Mouse (Mus musculus): ENCODE measurements around the gene Myh9.

Myh9 gene

DNA sequence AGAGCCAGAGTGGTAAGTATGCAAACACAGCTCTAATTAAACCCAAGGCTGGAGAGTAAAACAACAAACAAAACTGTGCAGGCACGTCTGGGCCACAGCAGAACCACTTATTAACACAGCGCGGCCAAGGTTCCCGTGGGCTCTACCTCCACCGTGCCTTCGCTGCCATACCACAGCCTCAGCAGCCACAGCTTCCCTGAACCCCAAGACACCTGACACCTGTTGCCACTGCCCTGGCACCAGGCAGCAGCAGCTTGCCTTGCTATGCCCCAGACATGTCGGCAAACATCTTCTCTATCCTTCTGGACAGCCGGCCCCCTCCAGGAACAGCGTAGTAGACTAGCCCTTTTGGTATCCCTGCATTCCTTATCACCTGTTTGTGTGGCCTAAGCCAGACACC, 37.0 kb downstream of the Myh9 start:
- no peak for DNase-seq

DNA sequence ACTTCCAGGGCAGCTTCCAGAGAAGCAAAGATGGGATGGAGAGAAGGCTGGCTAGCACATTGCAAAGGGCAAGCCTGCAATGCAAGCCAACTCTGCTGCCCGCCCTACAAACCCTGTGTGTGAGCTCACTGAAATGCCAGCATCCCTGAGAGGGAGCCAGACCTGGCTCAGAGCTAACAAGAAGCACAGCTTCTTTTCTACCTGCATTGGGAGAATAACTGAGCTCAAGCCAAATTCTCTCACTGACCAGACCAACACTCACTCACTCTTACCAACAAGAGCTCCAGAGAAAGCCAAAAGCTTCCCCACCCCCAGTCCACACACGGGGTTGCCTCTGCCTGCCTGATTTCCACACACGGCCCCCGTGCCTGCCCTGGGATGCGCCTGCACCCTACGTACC, 37.5 kb downstream of the Myh9 start:
- DNase-seq = no peak

DNA sequence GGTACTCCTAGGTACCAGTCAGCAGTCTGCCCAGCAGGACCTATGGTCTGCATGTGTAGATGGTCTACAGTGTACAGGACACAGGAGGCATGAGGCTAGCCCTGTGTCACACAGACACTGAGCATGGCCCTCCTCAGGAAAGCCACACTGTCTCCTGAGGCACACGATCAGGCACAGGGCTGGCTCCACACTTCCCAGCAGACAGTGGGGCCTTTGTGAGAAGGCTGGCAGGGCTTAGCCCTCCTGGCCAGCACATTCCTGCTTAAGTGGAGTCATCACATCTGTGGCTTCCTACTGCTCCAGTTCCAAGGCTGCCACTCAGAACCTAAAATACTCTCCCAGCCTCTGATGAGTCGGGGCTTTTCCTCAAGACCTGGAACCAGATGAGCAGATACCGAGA, 38.2 kb downstream of the Myh9 start:
- no peak for DNase-seq

DNA sequence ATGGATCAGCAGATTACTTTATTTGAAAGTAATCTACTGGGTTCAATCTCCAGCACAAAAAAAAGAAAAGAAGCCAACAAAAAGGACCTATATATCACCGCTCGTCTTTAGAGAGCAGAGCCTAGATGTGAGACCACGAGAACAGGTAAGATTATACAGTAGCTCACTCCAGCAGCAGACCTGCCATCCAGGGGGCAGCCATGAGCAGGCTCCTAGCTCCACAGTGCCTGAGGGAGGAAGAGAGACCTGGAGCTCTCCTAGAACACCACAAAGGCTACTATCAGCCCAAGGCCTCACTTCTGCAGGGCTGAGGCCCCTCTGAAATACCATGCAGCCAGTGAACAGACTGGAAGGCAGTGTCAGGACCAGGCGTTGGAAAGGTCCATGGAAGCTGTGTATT, 39.0 kb downstream of the Myh9 start:
- no peak for DNase-seq

DNA sequence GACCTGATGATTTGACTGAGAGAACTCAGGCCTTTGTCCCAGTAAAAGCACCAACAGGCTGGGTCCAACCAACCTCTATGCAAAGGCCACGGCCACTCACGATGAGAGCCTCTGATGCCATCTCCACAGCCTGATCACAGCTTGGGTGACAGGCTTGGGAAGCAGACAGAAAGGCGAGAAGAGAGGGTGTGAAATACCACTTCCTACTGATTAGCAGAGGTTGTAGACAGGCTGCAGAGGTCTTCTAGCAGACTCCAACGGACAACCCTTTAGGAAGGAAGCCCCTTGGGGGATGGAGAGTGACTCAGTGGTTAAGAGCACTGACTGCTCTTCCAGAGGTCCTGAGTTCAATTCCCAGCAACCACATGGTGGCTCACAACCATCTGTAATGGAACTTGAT, 40.8 kb downstream of the Myh9 start:
- DNase-seq = no peak

DNA sequence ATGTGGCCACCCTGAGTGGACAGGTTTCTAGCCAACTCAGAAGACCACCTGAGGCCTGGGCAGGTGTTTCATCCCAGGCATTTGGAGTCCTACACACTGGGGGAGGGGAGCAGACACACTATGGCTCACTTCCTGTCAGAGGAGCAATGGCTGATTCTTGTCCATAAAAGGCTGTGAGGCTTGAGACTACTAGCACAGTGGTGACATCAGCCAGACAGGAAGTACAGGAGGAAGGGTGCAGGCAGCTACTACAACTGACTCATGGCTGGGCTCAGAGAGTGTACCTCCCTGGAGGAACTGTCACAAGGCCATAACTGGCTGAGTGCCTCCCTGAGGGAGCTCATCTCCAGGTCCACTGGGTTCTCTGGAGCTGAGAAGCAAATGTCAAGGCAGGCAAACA, 41.5 kb downstream of the Myh9 start:
- no peak for DNase-seq

DNA sequence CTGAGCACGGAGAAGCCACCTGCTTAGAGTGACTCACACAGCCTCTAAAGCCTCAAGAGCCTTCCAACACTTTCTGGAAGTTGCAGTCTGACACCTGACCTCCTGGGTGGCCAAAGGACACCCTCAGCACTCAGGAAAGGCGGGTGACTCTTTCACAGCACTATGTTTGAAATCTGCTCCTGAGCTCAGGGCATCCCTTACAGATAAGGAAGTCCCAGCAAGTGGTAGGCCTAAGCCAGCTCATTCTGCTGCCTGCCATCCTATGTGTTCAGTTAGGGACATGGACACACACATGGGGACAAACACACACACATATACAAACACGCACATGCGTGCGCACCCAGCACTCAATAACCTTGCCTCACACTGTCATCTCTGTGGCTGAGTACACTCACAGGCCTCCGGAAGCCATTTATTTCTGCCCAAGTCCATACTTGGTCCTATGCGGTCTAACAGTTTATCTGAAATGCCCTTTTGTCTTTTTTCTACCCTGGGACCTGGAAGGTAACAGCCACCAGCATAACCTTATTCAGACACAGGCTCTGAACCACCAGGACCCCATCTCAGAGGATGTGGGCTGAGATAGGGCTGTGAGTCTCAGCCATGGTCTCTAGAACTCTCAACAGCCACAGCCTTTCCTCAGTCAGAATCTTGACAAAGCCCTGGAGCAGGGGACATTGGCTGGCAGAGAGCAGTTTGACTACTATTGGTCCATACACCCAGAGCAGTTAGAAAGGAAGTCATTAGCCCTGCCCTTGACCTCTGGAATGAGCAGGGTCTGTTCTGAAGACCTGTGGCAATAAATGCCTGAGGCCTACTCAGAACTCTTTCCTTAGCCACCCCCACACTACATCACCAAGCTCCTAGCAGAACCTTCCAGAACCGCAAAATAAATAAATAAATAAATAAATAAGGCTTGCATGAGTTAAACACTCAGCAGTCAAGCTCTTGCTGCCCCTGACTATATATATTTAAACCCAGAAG, 42.2 kb downstream of the Myh9 start:
- no peak for DNase-seq

DNA sequence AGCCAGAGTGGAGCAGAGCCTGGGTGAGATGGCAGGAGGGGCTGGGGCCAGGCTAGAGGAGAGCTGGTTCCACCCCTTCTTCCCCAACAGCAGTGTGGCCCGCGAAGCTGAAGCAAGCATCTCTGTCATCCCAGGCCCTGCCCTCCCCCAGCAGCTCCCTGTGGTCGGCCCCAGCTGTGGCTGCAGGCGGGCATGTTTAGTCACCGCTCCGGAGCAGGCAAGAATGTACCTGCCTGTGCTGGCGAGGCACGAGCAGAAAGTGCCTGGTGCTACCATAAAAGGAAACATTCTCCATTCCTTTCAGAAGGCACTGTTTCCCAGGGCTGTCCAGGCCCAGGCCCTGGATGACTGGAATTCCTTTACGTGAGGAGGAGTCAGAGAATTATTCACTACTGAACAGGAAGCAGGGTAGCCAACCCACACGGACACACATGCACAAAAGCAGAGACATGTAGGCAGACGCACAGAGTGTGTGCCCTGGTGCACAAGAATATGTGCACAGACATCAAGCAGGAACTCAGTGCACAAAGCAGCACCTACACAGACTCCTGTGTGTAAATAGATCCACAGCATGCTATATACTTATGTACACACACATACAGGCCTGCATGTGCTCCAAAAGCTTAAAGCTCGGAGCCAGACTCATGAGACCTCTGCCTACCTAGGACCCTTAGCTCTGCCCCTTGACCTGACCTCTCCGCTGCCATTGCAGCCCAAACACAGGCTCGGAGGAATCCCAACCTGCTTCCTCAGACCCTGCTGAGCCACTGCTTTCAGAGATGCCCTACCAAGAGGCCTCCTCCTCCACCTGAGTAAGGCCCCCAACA, 43.1 kb downstream of the Myh9 start:
- no peak for DNase-seq

DNA sequence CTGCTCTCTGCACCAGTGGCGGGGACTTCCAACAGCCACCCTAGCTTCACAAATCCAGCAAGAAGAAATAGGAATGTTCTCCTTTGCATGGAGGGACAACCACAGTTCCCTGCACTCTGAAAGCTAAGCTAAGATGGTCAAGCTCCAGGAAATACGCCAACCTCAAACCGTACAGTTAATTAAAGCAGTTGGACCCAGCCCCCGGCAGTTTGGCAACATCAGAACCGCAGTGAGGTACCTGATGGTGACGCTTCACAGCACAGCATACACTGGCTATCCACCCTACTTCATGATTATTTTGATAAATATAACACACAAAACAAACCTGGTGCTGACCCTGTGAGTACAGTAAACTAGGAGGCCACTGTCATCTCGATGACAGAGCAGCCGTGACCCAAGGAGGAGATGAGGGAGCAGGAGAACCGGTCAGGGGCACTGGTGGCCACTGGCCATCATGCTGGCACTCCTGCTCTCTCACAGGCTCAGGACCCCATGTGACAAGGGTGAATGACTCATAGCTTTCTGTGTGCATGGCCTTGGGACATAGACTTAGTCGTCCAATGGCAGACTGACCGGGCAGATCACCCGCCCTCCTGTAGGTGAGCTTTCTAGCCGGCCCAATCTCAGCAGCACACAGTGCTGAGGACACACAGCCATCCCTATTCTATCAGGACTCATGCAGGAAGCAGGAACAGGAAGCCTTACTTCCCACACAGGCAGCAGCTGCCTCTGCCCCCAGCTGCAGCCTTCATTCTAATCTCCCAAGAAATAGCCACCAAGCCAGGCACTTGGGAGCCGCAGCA, 44.2 kb downstream of the Myh9 start:
- no peak for DNase-seq

DNA sequence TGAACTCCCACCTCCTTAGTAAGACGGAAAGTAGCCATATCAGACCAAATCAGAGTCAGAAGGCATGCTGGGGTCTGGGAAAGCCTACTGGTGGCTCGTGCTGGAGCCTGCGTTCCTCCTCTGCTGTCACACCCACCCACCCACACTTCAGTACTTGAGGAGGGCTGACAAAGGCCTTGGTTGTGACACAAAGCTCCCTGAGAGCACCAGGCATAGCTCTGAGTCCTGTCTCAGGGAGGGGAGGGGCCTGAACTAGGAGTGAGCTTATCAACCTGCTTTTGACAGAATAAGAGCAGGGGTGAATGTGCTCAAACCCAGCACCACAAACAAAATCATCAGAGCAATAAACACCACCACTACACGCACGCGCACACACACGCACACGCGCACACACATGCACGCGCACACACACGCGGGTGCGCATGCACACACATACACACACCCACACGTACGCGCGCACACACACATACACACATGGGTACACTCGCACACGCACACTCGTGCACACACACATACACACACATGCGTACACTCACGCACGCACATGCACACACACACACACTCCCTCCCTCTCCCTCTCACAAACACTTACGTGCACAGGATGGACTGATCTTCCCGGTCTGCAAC, 45.5 kb downstream of the Myh9 start:
- DNase-seq = no peak

DNA sequence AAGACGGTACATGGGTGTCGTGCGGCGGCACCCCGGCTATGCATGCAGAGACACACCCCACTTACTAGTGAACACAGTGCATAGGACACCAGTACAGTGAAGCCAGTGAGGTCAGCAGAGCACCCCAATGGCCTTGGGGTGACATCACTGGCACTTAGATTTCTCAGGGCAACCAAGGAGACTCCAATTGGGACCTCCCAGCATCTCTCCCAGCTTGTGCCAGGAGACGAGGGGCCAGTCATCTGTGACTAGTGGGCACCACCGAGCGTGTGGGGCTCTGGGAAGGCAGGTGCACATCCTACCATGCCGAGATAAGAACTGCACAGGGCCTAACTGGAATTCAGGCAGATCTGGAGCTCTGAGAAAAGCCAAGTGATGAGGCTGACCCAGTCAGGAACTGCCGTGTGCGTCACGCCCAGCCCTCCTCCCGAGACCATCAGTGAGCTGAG, 47.0 kb downstream of the Myh9 start:
- no peak for DNase-seq

DNA sequence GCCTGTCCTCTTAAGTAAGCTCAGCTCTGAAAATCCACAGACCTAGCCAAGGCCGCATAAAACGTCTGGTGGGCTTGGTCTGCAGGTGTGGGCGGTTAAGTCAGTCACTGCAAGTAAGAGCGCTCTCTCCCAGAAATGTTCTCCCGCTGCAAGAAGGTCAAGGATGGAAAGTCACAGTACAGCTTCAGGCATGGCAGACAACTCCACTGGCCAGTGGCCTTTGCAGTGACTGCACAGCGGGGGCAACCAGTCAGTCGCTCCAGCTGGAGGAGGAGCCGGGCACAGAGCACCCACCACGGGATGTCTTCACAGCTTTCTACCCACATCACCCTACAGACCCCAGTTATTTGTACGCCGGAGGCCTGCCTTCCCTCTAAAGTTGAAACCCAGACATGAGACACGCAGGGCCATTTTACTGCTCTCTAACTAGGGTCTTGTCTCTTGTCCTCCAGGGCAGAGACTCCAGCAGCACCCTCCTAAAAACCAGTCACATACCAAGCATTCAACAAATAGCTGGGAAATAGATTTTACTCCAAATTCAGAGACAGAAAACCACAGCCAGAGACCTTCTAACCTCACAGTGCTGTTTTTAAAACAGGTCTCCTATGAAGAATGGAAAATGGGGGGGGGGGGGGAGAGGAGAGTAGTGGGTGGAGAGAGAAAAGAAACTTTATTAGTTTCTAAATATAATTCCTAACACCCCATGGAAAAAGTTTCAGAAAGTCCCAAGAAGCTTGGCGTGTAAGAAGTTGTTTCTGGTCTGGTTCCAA, 47.7 kb downstream of the Myh9 start:
- DNase-seq = no peak

DNA sequence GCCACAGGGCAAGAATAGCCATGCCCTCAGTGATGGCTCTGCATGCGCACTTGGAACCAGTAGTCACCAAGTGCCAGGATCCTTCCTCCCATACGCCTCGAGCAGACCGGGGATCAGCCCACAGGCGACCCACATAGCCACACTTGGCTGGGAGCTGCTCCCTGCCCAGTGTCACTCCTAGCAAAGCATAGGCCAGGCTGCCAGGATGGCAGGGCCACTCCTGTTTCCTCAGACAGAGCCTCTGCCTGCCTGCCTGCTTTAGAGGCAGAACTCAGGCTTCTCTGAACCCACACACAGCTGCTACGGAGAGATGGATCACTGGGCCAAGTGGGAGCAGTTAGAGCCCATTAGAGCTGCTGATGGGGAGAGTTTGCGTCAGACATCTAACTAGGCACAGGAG, 48.4 kb downstream of the Myh9 start:
- no peak for DNase-seq

DNA sequence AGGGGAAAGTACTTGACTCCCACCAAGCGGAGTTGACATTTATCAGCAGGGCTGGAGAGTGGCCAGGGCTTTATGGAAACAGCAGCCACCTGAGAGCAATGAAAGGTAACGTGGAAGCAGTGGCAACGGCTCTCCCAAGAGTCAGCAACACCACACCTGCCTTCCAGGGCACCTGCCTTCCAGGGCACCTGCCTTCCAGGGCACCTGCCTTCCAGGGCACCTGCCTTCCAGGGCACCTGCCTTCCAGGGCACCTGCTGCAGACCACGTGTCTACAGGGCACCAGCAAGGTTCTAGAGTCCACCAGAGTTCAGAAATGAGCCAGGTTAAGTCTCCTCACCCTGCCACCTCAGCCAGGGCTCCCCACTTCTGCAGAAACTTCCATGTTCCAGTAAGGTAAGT, 48.9 kb downstream of the Myh9 start:
- DNase-seq = no peak

DNA sequence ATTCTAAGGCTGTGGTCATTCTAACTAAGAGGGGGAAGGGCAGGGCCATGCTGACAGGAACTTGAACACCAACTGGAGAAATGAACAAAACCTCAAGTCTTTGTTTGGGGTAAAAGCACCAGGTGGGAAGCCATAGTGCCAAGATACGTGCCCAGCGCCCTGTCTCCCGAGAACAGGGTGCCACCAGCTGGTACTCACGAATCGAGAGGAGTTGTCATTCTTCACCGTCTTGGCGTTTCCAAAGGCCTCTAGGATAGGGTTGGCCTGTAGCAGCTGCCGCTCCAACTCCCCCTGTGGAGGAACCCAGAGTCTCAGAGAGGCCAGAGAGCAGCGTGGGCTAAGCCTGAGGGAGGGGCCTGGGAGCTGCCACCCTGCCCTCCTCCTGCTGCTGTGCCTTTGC, 49.9 kb downstream of the Myh9 start:
- no peak for DNase-seq

DNA sequence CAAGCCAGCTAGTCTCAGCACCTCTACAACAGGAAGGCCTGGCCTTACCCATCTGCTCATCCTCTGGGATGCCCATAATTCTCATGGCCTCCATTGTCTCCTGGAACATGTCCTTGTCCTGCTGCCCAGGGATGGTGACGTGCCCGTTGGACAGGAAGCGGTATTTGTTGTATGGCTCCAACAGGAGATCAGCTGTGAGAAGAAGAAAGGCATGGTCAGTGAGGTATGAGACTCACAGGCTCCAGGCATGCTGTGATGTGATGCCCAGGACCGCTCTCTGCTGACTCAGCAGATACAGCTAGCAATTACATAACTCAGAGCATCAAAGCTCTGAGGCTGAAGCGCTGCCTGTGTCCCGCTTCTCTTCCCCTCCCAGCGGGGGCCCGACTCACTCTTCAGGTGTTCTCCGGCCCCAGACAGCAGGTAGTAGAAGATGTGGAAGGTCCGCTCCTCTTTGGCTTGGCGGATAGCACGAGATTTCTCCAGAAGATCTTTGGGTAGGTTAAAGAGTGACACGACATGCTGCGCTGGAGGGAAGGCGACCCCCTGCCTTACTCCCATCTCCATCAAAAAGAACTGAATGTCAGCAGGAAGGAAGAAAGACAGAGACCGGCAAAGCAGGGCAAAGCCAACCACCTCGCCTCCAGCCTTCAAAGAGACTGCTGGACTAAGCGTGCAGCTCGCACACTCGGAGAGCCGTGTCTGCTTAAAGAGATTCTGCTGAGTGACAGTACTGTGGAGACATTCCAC, 51.1 kb downstream of the Myh9 start:
- no peak for DNase-seq

DNA sequence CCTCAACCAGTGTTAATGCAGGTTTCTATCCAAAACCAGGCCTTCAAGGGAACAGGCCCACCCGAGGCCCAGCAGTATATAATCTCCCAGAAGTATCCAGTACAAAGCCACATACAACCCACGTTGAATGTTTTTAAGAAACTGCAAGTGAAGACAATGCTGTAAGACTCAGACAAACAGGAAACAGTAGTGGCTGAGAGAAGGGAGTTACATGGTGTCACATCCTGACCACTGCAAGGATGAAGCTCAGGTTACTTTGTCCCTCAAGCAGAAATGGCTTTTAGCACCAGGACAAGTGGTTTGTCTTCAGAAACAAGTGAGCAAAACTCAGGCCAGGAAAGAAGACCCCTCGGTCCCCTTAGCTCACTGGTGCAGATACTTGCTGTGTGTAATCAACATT, 52.8 kb downstream of the Myh9 start:
- no peak for DNase-seq

DNA sequence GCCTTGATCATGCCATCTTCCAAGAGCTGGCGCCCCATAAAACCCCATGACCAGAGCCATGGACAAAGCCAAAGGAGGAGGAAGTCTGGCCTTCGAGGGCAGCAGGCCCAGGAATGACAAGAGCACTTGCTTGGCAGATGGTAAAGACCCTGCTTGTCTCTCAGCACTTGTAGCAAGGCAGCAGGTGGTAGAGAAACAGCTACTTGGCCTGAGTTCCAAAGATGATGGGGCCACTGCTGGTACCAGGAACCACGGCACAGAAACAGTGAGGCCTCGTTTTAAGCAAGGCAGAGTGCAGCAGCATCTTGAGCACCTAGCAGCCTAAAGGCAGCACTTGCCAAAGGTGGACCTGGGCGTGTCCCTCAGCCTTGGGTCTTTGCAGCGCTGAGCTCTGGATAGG, 53.6 kb downstream of the Myh9 start:
- DNase-seq = peak; percentile 64

DNA sequence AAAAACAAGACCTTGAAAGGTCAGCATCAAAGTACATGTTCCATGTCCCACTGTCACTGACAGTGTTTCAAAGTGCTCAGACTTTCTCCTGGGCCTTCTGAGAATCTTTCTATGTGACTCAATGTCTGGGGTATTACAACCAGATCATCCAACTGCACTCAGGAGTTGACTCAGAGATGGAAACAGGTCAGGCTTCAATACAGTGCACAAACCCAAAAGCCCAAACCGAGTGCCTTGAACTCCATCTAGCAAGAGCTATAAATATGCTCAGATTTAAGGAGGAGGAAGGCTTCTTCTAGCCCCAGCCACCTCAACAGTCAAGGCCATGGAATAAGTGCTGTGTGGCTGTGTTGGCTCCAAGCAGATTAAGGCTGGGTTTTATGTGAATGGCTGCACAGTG, 56.2 kb downstream of the Myh9 start:
- no peak for DNase-seq

DNA sequence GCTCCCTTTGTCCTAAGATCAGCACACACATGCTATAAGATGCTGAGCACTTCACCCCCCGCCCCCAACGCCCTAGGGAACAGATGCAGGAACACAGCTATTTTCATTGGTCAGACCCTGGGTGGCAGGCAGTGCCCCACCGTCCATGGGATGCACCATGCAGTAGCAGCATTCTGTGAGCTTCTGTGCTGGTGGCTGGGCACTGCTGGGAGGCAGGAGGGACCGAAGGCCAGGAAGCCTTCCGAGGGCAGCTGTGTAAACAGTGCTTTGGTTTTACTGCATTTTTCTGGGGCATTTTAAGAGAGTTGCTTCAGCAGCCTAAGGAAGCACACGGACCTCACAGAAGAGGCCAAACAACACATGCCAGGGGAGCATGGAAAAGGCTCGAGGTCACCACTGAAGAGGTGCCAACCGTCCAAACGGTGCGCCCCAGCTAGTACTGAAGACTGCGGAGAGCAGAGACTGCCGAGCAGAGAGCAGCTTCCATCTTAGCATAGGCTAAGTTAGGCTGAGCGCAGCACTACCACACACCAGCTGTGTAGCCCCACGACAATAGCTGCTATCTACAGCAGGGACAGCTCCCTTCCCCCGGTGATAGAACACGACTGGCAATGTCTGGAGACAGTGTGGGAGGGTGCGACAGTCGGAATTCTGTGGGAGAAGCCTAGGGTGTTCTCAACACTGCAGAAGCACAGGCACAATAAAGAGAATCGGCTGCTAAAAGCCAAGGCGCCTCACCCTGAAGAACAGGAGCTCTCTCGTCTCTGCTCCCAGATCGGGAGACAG, 57.7 kb downstream of the Myh9 start:
- no peak for DNase-seq
